Mouse (Mus musculus) cerebellum, adult 2 months (tissue): ENCODE results near the gene Gm5447. TPM values are rescaled to one million over a fixed set of nuclear protein-coding genes. Genes with fewer than 3 reads are reported as not detected.

Source experiments
- DNase-seq, 2 experiments: peaks; one replicate each; pipeline ENCODE4 v3.0.0; 2021
- H3K27ac ChIP-seq: fragments of 200-500 bp; 2 replicates; pipeline ENCODE4 v1.5.1; 2012; ENCODE audit warnings: low read length, control low read depth, inconsistent platforms; ENCODE audit not compliant: insufficient read depth
- H3K27me3 ChIP-seq: fragments of 200-500 bp; 2 replicates; pipeline ENCODE4 v1.6.1; 2012; ENCODE audit warnings: inconsistent platforms, mild to moderate bottlenecking, low read length, moderate library complexity; ENCODE audit not compliant: control insufficient read depth, insufficient read depth
- H3K4me1 ChIP-seq: fragments of 200-500 bp; 2 replicates; pipeline ENCODE4 v1.6.1; 2011; ENCODE audit warnings: low read length; ENCODE audit not compliant: control insufficient read depth, insufficient read depth
- H3K4me3 ChIP-seq: fragments of 200-500 bp; replicated peaks from 2 replicates; pipeline ENCODE3; 2011; ENCODE audit warnings: mild to moderate bottlenecking, low read depth, low read length, control low read depth; ENCODE audit not compliant: insufficient read depth
- CTCF ChIP-seq: fragments of 200-500 bp; IDR thresholded peaks from 2 replicates; pipeline ENCODE4 v1.5.1; 2011; ENCODE audit warnings: low read depth, mild to moderate bottlenecking, control low read depth, low read length, moderate library complexity, borderline replicate concordance; ENCODE audit not compliant: insufficient read depth
- POLR2A ChIP-seq: fragments of 200-500 bp; IDR thresholded peaks from 2 replicates; pipeline ENCODE4 v1.6.1; 2011; ENCODE audit warnings: low read length, control low read depth, borderline replicate concordance; ENCODE audit not compliant: insufficient read depth
- WGBS: fragments of 180-500 bp; shearing (Covaris S2); methylation state at CpG from one replicate; pipeline ENCODE4 v1.1.7; 2018; 5-methylcytosine and 5-hydroxymethylcytosine counted together
- polyA plus RNA-seq: library from polyadenylated mRNA; depleted of rRNA; stranded (reverse); fragments of >200 nt; gene quantifications from 2 replicates; pipeline ENCODE4 v1.2.3, GENCODE M21; 2012

The Gm5447 gene
- polyA plus RNA-seq, 1 experiment = not detected

DNA sequence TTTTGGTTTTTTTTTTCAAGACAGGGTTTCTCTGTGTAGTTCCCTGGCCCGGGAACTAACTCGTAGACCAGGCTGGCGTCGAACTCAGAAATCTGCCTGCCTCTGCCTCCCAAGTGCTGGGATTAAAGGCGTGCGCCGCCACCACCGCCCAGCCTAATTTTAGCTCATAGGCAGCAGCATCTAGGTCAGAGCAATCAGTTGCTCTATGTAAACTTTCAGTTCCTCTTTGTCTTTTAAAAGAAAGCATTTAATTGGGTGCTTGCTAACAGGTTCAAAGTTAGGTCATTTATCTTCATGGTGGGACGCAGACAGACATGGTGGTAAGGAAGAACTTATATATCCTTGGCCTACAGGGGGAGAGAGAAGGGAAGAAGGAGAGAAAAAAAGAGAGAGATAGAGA is 24.8 kb upstream of the Gm5447 start:
- no peak overlapping the region for H3K27ac ChIP-seq

DNA sequence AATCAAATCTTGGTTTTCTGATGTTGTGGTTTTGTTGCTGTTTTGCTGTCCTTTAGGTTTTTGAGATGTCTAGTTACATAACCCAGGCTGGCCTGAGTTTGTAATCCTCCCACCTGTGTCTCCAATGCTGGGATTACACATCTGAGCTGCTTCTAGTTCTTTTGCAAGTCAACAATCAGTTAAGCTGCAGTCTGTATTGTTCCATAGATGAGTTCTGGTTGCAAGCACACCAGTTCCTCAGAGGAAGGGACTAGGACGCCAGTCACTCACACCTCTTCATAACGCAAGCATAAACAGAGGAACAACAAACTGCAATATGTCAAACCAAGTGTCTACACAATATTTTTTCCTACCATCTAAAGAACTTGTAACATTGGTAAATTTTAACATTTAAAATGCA is 22.0 kb upstream of the Gm5447 start:
- no peak overlapping the region for H3K27ac ChIP-seq
- no peaks in the 10 kb centered on the region for H3K27me3 ChIP-seq
- 97% methylated on average over 2 of the region's 2 CpGs for WGBS
- no peak for DNase-seq
- TF ChIP-seq CTCF = no peak
- no peak for TF ChIP-seq POLR2A
- H3K4me3 ChIP-seq = no peak overlapping the region
- peaks cover 7% of the 10 kb centered on the region; the same call in 1 of the 2 replicates for H3K4me1 ChIP-seq

More for the DNA sequence above, 24.8 kb upstream of the Gm5447 start:
- no peak for DNase-seq
- TF ChIP-seq POLR2A (no peak), CTCF (no peak)
- H3K4me3 ChIP-seq = no peak overlapping the region
- H3K27me3 ChIP-seq = no peaks in the 10 kb centered on the region
- H3K4me1 ChIP-seq = peaks cover 8% of the 10 kb centered on the region; the same call in 1 of the 2 replicates
- 95% methylated on average over 9 of the region's 9 CpGs for WGBS

DNA sequence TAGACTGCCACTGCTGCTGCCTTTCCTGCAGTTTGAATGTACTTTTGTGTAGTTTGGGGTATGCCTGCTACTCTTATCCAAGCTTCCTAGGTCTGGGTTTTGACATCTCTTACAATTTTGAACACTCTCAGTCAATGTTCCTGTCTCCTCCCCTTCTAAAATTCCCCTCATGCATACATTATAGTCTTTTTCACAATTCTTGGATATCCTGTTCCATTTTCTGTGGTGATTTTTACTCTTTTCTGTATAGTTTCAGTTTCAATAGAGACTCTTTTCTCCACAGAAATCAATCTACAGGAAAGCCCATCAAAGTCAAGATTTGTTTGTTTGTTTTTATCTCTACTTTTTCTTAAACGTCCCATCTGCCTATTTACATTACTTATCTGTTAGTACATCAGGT is 20.4 kb upstream of the Gm5447 start:
- H3K27ac ChIP-seq = no peak overlapping the region
- TF ChIP-seq POLR2A (no peak), CTCF (no peak)
- 92% methylated on average over 1 of the region's 1 CpGs for WGBS
- H3K4me3 ChIP-seq = no peak overlapping the region
- H3K4me1 ChIP-seq = no peaks in the 10 kb centered on the region
- no peaks in the 10 kb centered on the region for H3K27me3 ChIP-seq
- no peak for DNase-seq

DNA sequence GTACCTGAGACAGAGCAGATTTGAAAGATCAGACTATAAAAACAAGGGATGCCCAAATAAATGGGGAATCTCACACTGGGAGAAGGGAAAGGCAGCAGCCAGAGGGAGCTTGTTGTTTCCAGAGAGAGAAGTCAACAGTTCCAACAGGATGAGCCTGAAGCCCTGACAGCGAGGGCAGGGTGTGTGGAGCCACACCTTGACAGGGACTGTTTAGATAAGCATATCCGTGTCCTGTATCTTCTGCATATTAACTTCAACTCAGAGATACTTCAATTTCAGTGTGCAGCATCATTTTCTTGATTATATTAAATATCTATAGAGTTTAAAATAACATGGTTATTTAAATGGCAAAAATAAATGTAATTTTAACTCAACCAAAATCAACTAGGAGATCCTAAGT is 13.3 kb upstream of the Gm5447 start:
- Histone ChIP-seq H3K27me3 (no peaks in the 10 kb centered on the region), H3K4me3 (no peak overlapping the region), H3K27ac (no peak overlapping the region), H3K4me1 (no peaks in the 10 kb centered on the region)
- TF ChIP-seq CTCF (no peak), POLR2A (no peak)
- 91% methylated on average over 2 of the region's 2 CpGs for WGBS
- DNase-seq = no peak

DNA sequence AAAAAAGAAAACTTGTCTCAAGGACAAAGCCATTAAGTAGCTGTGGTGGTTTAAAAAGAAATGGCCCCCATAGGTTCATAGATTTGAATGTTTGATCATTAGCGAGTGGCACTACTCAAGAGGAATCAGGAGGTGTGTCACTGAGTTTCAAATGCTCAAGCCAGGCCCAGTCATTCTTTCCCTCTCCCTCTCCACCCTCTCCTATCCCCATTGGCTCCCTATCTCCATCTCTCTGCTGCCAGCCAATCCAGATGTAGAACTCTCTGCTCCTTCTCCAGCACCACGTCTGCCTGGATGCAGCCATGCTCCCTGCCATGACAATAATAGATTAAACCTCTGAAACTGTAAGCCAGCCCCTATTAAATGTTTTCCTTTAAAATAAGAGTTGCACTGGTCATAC is 12.1 kb upstream of the Gm5447 start:
- WGBS = 66% methylated on average over 2 of the region's 2 CpGs
- Histone ChIP-seq H3K27me3 (no peaks in the 10 kb centered on the region), H3K4me3 (no peak overlapping the region), H3K27ac (no peak overlapping the region), H3K4me1 (no peaks in the 10 kb centered on the region)
- DNase-seq = no peak
- TF ChIP-seq POLR2A (no peak), CTCF (no peak)

DNA sequence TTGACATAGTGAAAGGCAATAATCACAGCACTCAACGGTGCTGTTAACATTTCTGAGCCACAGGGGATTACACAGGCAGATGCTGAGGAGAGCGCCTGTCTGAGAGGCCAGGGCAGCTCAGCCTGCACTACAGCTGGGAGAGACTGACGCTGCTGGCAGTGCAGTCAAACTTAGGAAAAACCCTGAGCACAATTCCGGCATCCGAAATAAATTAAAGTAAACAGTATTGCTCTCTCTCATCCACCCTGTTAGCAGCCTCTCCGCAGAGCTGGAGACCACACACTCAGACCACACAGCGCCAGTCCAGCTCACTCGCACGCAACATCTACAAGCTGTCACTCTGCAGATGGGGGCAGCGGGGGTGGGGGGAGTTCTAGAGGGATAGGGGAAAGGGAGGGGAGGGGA is 7.5 kb upstream of the Gm5447 start:
- WGBS = 34% methylated on average over 10 of the region's 10 CpGs
- TF ChIP-seq POLR2A = no peak
- no peak for TF ChIP-seq CTCF
- Histone ChIP-seq H3K4me1 (no peaks in the 10 kb centered on the region), H3K27ac (no peak overlapping the region), H3K27me3 (no peaks in the 10 kb centered on the region), H3K4me3 (no peak overlapping the region)
- no peak for DNase-seq

DNA sequence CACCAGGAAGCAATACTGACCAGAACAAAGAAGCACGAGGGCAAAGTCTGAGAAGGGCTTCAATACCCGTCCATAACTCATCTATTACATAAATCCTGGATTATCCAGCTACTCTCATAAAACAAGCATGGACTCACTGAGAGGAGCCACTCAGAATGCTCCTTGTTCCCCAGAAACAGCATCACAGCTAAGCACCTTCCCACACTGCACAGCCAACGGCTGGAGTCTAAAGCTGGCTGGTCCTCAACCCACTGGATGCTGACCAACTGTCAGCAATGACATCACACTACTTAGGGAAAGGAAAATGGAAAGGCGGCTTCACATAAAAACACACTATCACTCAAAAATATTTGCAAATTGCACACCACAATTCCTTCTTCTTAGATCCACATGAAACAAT is 5.7 kb upstream of the Gm5447 start:
- DNase-seq = peak in 1 of 2 experiments; percentile 19

DNA sequence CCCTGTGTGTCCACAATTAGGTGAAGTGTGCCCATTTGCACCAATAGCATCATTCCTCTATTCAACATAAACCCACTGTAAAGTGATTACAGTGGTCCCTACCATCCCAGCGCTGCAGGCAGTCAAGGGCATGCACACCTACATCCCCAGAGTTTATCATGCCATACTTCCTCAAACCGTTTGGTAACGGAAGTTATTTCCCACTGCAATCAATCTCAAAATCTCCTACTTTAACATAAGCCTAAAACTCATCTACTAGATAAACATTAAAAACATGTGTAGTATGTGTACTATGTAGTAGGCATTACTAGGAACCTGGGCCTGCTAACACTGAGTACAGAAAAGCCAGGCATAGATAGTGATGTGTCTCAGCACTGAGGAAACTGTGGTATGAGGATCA is 3.0 kb upstream of the Gm5447 start:
- DNase-seq = no peak
- no peak for TF ChIP-seq POLR2A
- no peak for TF ChIP-seq CTCF
- H3K4me1 ChIP-seq = no peaks in the 10 kb centered on the region
- no peaks in the 10 kb centered on the region for H3K27me3 ChIP-seq
- 94% methylated on average over 3 of the region's 3 CpGs for WGBS
- no peak overlapping the region for H3K27ac ChIP-seq
- H3K4me3 ChIP-seq = no peak overlapping the region

More for the DNA sequence above, 5.7 kb upstream of the Gm5447 start:
- no peaks in the 10 kb centered on the region for H3K4me1 ChIP-seq
- no peak overlapping the region for H3K4me3 ChIP-seq
- no peaks in the 10 kb centered on the region for H3K27me3 ChIP-seq
- TF ChIP-seq POLR2A = no peak
- TF ChIP-seq CTCF = no peak
- 34% methylated on average over 4 of the region's 4 CpGs for WGBS
- H3K27ac ChIP-seq = no peak overlapping the region

DNA sequence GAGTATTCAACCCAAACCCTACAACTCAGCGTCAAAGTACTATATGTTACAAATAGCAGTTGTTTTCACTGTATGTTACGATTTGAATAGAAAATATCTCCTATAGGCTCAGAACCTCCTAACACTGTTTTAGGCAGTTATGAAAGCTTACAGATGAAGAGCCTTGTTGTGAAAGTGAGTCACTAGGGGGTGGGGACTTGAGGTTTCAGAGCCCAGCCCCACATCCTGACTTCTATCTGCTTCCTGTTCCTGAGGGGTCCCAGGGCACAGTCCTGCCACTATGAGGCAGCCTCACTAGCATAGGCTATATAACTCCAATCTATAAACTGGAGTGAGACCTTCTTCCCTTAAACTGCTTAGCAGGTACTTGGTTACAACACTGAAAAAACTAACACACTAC is 1.9 kb upstream of the Gm5447 start:
- WGBS = 94% methylated on average over 2 of the region's 2 CpGs
- Histone ChIP-seq H3K4me3 (no peak overlapping the region), H3K27me3 (no peaks in the 10 kb centered on the region), H3K4me1 (no peaks in the 10 kb centered on the region), H3K27ac (no peak overlapping the region)
- TF ChIP-seq POLR2A = no peak
- no peak for TF ChIP-seq CTCF
- DNase-seq = no peak
